Comparison of ENCODE assay signal across 10 mouse cellular contexts in the genomic region with DNA sequence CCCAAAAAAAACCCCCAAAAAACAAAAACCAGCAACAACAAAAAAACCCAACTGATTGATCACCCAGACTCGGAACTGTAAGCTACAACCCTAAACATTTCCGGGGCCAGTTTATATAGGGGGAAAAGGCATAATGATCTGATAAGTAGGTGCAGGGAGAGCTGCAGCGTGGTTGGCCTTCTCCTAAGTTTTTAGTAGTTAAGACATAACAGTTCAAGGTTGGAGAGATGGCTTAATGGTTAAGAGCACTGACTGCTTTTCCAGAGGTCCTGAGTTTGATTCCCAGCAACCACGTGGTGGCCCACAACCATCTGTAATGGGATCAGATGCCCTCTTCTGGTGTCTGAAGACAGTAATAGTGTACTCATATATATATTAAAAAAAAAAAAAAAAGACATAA. TPM values are rescaled to one million over a fixed set of nuclear protein-coding genes. Genes with fewer than 3 reads are reported as not detected.
DNase-seq lines count a peak whose midpoint lies in the region; ATAC-seq and TF ChIP-seq lines count a peak whose summit lies in the region.
"Had no signal": no experiment of that assay in that cellular context is flagged by ENCODE, and none has a peak within 500 bp of the region (broad histone marks: within the 10 kb centered on the region; RNA-seq: fewer than 3 reads in every experiment).

No protein-coding gene starts in this region.

- WGBS in intestine, embryonic 14.5 days = 71% methylated on average over 4 of the region's 4 CpGs
- 76% methylated on average over 4 of the region's 4 CpGs for WGBS in intestine, postnatal 0 days
- WGBS in limb, embryonic 15.5 days = 72% methylated on average over 4 of the region's 4 CpGs

- H3K4me1 ChIP-seq in intestine, embryonic 14.5 days (replicated peaks; ENCODE audit: control insufficient read depth, insufficient read depth, low read length) = peaks cover 10% of the 10 kb centered on the region
- no peaks in the 10 kb centered on the region for H3K4me1 ChIP-seq in intestine, postnatal 0 days (replicated peaks; ENCODE audit: control insufficient read depth, insufficient read depth, low read length)
- H3K4me1 ChIP-seq in E14TG2a.4 (replicated peaks; ENCODE audit: low read depth, low read length) = peaks cover 63% of the 10 kb centered on the region
- peaks cover 16% of the 10 kb centered on the region for H3K4me1 ChIP-seq in limb, embryonic 15.5 days

- no peak for TF ChIP-seq CTCF in intestine, postnatal 0 days (IDR thresholded peaks at IDR 0.05; ENCODE audit: low read depth)
- no peak for TF ChIP-seq CTCF in E14TG2a.4 (conservative IDR thresholded peaks at IDR 0.05; ENCODE audit: low read length)

- H3K4me2 ChIP-seq in intestine, embryonic 14.5 days (ENCODE audit: low read length) = peak overlapping the region; percentile 94
- H3K4me2 ChIP-seq in intestine, postnatal 0 days (replicated peaks; ENCODE audit: low read depth) = no peak overlapping the region; the same call in 1 of the 2 replicates
- 0 out of 2 replicates have a peak overlapping the region, but pooled peaks have one; percentile 92 for H3K4me2 ChIP-seq in limb, embryonic 15.5 days

- DNase-seq in cerebellum, adult 9-10 months = peak; percentile 37
- no peak for DNase-seq in cerebellum, postnatal 25 days
- no peak for DNase-seq in intestine, embryonic 14.5 days (ENCODE audit: low spot score)
- DNase-seq in MN1 (ENCODE audit: low spot score) = no peak

- no peak for ATAC-seq in intestine, embryonic 14.5 days (replicated peaks; ENCODE audit: low FRiP score, low TSS enrichment, low read depth)
- no peak for ATAC-seq in intestine, postnatal 0 days
- no peak for ATAC-seq in limb, embryonic 15.5 days (ENCODE audit: insufficient number of reproducible peaks, low FRiP score, low TSS enrichment, low read depth)
- no peak for ATAC-seq in frontal cortex, adult (ENCODE audit: low TSS enrichment)

- peak overlapping the region; percentile 99; the same call in 1 of the 2 replicates for H3K27ac ChIP-seq in intestine, embryonic 14.5 days (ENCODE audit: low read depth)
- H3K27ac ChIP-seq in intestine, postnatal 0 days (ENCODE audit: low read depth, low read length) = no peak overlapping the region; the same call in 1 of the 2 replicates
- peak overlapping the region; percentile 96 for H3K27ac ChIP-seq in limb, embryonic 15.5 days

- no peaks in the 10 kb centered on the region for H3K36me3 ChIP-seq in intestine, embryonic 14.5 days (ENCODE audit: control insufficient read depth, insufficient read depth, low read length)
- no peaks in the 10 kb centered on the region for H3K36me3 ChIP-seq in intestine, postnatal 0 days (ENCODE audit: control insufficient read depth, insufficient read depth)
- H3K36me3 ChIP-seq in E14TG2a.4 (ENCODE audit: insufficient read depth, low read length) = peaks cover 19% of the 10 kb centered on the region
- H3K36me3 ChIP-seq in limb, embryonic 15.5 days = no peaks in the 10 kb centered on the region

- no peaks in the 10 kb centered on the region for H3K9me3 ChIP-seq in intestine, embryonic 14.5 days (ENCODE audit: control insufficient read depth, low read length)
- H3K9me3 ChIP-seq in intestine, postnatal 0 days (ENCODE audit: control insufficient read depth) = no peaks in the 10 kb centered on the region
- no peaks in the 10 kb centered on the region for H3K9me3 ChIP-seq in E14TG2a.4 (ENCODE audit: low read length)
- no peaks in the 10 kb centered on the region for H3K9me3 ChIP-seq in limb, embryonic 15.5 days

- no peaks in the 10 kb centered on the region for H3K27me3 ChIP-seq in intestine, embryonic 14.5 days (replicated peaks; ENCODE audit: control insufficient read depth, insufficient read depth, low read length)
- no peaks in the 10 kb centered on the region for H3K27me3 ChIP-seq in intestine, postnatal 0 days (replicated peaks; ENCODE audit: control insufficient read depth, insufficient read depth, low read length)
- H3K27me3 ChIP-seq in E14TG2a.4 (ENCODE audit: insufficient read depth, low read length) = no peaks in the 10 kb centered on the region
- no peaks in the 10 kb centered on the region for H3K27me3 ChIP-seq in limb, embryonic 15.5 days

- H3K4me3 ChIP-seq in intestine, embryonic 14.5 days (ENCODE audit: low read depth, low read length) = no peak overlapping the region
- no peak overlapping the region for H3K4me3 ChIP-seq in intestine, postnatal 0 days (ENCODE audit: low read depth, low read length)
- peak overlapping the region; percentile 98 for H3K4me3 ChIP-seq in E14TG2a.4 (replicated peaks; ENCODE audit: low read length)
- no peak overlapping the region for H3K4me3 ChIP-seq in limb, embryonic 15.5 days

- H3K9ac ChIP-seq in intestine, embryonic 14.5 days (ENCODE audit: low read length) = no peak overlapping the region
- no peak overlapping the region for H3K9ac ChIP-seq in intestine, postnatal 0 days (ENCODE audit: low read depth, low read length)
- no peak overlapping the region for H3K9ac ChIP-seq in limb, embryonic 15.5 days

RNA-seq across cellular contexts. Expression of a gene that starts 1.3 kb away (rescaled TPM):
- polyA plus RNA-seq in intestine, embryonic 14.5 days (2014; fragmentation: Nextera tagmentation; extraction: Ambion mirVana) = 8.5 and 10.5 TPM in 2 replicates
- polyA plus RNA-seq in intestine, postnatal 0 days (2015; fragmentation: Nextera tagmentation; extraction: Ambion mirVana) = 3.5 TPM in 2 replicates
- 6.0 and 6.2 TPM in 2 replicates for polyA plus RNA-seq in limb, embryonic 15.5 days (2015; fragmentation: Nextera tagmentation; extraction: Ambion mirVana)

RNA-seq across cellular contexts. Expression of a gene that starts 1.6 kb away (rescaled TPM):
- 0.24 and 0.26 TPM in 2 replicates for polyA plus RNA-seq in intestine, embryonic 14.5 days (2014; fragmentation: Nextera tagmentation; extraction: Ambion mirVana)
- polyA plus RNA-seq in intestine, postnatal 0 days (2015; fragmentation: Nextera tagmentation; extraction: Ambion mirVana) = 0.14 and 0.22 TPM in 2 replicates
- 0.26 and 0.78 TPM in 2 replicates for polyA plus RNA-seq in limb, embryonic 15.5 days (2015; fragmentation: Nextera tagmentation; extraction: Ambion mirVana)
- polyA plus RNA-seq: erythroblast, embryonic 14.5 days had no signal

RNA-seq across cellular contexts. Expression of a gene that starts 10.0 kb away (rescaled TPM):
- 41.4 and 46.1 TPM in 2 replicates for polyA plus RNA-seq in intestine, embryonic 14.5 days (2014; fragmentation: Nextera tagmentation; extraction: Ambion mirVana)
- polyA plus RNA-seq in intestine, postnatal 0 days (2015; fragmentation: Nextera tagmentation; extraction: Ambion mirVana) = 8.6 and 9.7 TPM in 2 replicates
- 33.2 and 35.2 TPM in 2 replicates for polyA plus RNA-seq in limb, embryonic 15.5 days (2015; fragmentation: Nextera tagmentation; extraction: Ambion mirVana)
- polyA plus RNA-seq: erythroblast, embryonic 14.5 days; macrophage had no signal

RNA-seq across cellular contexts. Expression of a gene that starts 27.0 kb away (rescaled TPM):
- 70.7 and 79.3 TPM in 2 replicates for polyA plus RNA-seq in intestine, embryonic 14.5 days (2014; fragmentation: Nextera tagmentation; extraction: Ambion mirVana)
- 58.2 and 63.5 TPM in 2 replicates for polyA plus RNA-seq in intestine, postnatal 0 days (2015; fragmentation: Nextera tagmentation; extraction: Ambion mirVana)
- polyA plus RNA-seq in limb, embryonic 15.5 days (2015; fragmentation: Nextera tagmentation; extraction: Ambion mirVana) = 80.8 and 82.0 TPM in 2 replicates

RNA-seq across cellular contexts. Expression of a gene that starts 33.1 kb away (rescaled TPM):
- 52.2 and 60.5 TPM in 2 replicates for polyA plus RNA-seq in intestine, embryonic 14.5 days (2014; fragmentation: Nextera tagmentation; extraction: Ambion mirVana)
- polyA plus RNA-seq in intestine, postnatal 0 days (2015; fragmentation: Nextera tagmentation; extraction: Ambion mirVana) = 12.5 and 16.3 TPM in 2 replicates
- 37.1 and 42.8 TPM in 2 replicates for polyA plus RNA-seq in limb, embryonic 15.5 days (2015; fragmentation: Nextera tagmentation; extraction: Ambion mirVana)
